Mouse (Mus musculus) stomach, embryonic 16.5 days (tissue): ENCODE results near the gene Elp6. TPM values are rescaled to one million over a fixed set of nuclear protein-coding genes. Genes with fewer than 3 reads are reported as not detected.
A peak's percentile ranks its signal among the peaks of the same experiment; 100 is the strongest.

Source experiments
- ATAC-seq: fragments of 200-750 bp; cut with Nextera tagmentation; 2 replicates; pipeline ENCODE4 v1.8.0; 2017; ENCODE audit warnings: moderate number of reproducible peaks, moderate TSS enrichment; ENCODE audit not compliant: insufficient read depth, low FRiP score
- H3K27ac ChIP-seq: fragments of 300-500 bp; sonication (generic); 2 replicates; pipeline ENCODE4 v1.5.1; 2014; ENCODE audit warnings: low read length
- H3K27me3 ChIP-seq: fragments of 300-500 bp; sonication (generic); 2 replicates; pipeline ENCODE4 v1.6.1; 2014; ENCODE audit warnings: low read length, control low read depth, mixed read lengths; ENCODE audit not compliant: control insufficient read depth, insufficient read depth
- H3K36me3 ChIP-seq: fragments of 300-500 bp; sonication (generic); 2 replicates; pipeline ENCODE4 v1.6.1; 2014; ENCODE audit warnings: low read length; ENCODE audit not compliant: control insufficient read depth, insufficient read depth
- H3K4me1 ChIP-seq: fragments of 300-500 bp; sonication (generic); 2 replicates; pipeline ENCODE4 v1.6.1; 2014; ENCODE audit warnings: low read length, control low read depth, mixed read lengths; ENCODE audit not compliant: control insufficient read depth, insufficient read depth
- H3K4me2 ChIP-seq: fragments of 300-500 bp; sonication (generic); 2 replicates; pipeline ENCODE4 v1.6.1; 2014; ENCODE audit warnings: low read depth, low read length, mixed read lengths
- H3K4me3 ChIP-seq: fragments of 300-500 bp; sonication (generic); replicated peaks from 2 replicates; pipeline ENCODE4 v1.5.1; 2014; ENCODE audit warnings: mild to moderate bottlenecking, low read length
- H3K9ac ChIP-seq: fragments of 300-500 bp; sonication (generic); 2 replicates; pipeline ENCODE4 v1.6.1; 2014; ENCODE audit warnings: low read length
- H3K9me3 ChIP-seq: fragments of 300-500 bp; sonication (generic); replicated peaks from 2 replicates; pipeline ENCODE4 v1.6.1; 2016; ENCODE audit warnings: low read length, control low read depth; ENCODE audit not compliant: control insufficient read depth
- WGBS: fragments of 180-500 bp; shearing (Covaris S2); extraction: QIAGEN DNeasy Blood & Tissue Kit; methylation state at CpG from one replicate; pipeline ENCODE4 v1.1.7; 2014; 5-methylcytosine and 5-hydroxymethylcytosine counted together
- microRNA-seq: library from miRNA; unstranded; fragments of <30 nt; microRNA quantifications from one replicate; pipeline ENCODE4, GENCODE M21; 2016
- polyA plus RNA-seq: library from polyadenylated mRNA; unstranded; fragments of >200 nt; fragmentation: Nextera tagmentation; extraction: Ambion mirVana; gene quantifications from 2 replicates; pipeline ENCODE4 v1.2.1, GENCODE M21; 2015

The Elp6 gene
- polyA plus RNA-seq, 1 experiment from 2014 or later = 18.4 TPM

GRCm38 (mm10) chr9:110362337-110362736, 57.4 kb downstream of the Elp6 start:
- no peaks in the 10 kb centered on the region for H3K27me3 ChIP-seq
- H3K4me1 ChIP-seq = no peaks in the 10 kb centered on the region
- no peaks in the 10 kb centered on the region for H3K9me3 ChIP-seq
- no peak overlapping the region for H3K4me3 ChIP-seq
- no peak overlapping the region for H3K4me2 ChIP-seq
- 75% methylated on average over 10 of the region's 10 CpGs for WGBS
- no peak overlapping the region for H3K27ac ChIP-seq
- no peaks in the 10 kb centered on the region for H3K36me3 ChIP-seq
- H3K9ac ChIP-seq = no peak overlapping the region
- no peak; the same call in 1 of the 2 replicates for ATAC-seq

- WGBS = 80% methylated on average over 5 of the region's 5 CpGs
- no peak overlapping the region for H3K4me3 ChIP-seq
- H3K36me3 ChIP-seq = no peaks in the 10 kb centered on the region
- H3K9me3 ChIP-seq = no peaks in the 10 kb centered on the region
- H3K27ac ChIP-seq = no peak overlapping the region
- ATAC-seq = no peak
- H3K27me3 ChIP-seq = no peaks in the 10 kb centered on the region
- no peak overlapping the region for H3K9ac ChIP-seq
- no peaks in the 10 kb centered on the region for H3K4me1 ChIP-seq
- H3K4me2 ChIP-seq = no peak overlapping the region
These were observed 61.8 kb downstream of the Elp6 start for GRCm38 (mm10) chr9:110366746-110367145.

- no peaks in the 10 kb centered on the region for H3K4me1 ChIP-seq
- no peak for ATAC-seq
- H3K27ac ChIP-seq = no peak overlapping the region
- H3K4me3 ChIP-seq = no peak overlapping the region
- no peak overlapping the region for H3K4me2 ChIP-seq
- H3K36me3 ChIP-seq = no peaks in the 10 kb centered on the region
- WGBS = 90% methylated on average over 3 of the region's 3 CpGs
- no peaks in the 10 kb centered on the region for H3K9me3 ChIP-seq
- no peaks in the 10 kb centered on the region for H3K27me3 ChIP-seq
- no peak overlapping the region for H3K9ac ChIP-seq
These were observed 64.9 kb downstream of the Elp6 start for GRCm38 (mm10) chr9:110369860-110370259.

Small RNA genes within 50 kb of the gene (microRNA-seq; reads per million reads assigned to microRNA genes)
- gene Mir6236 = 88.4 reads per million, percentile 54 among the genes with 10 or more reads in this experiment

Other genes starting within 250 kb of the Elp6 start
- gene Smarcc1, start 187.5 kb upstream of the Elp6 start, polyA plus RNA-seq = 59.2 and 61.8 TPM in 2 replicates
- 102 and 104 TPM in 2 replicates for gene Dhx30, start 187.3 kb upstream of the Elp6 start, polyA plus RNA-seq
- 3.4 and 3.8 TPM in 2 replicates for gene Cspg5, start 61.4 kb upstream of the Elp6 start, polyA plus RNA-seq
- 36.1 and 36.8 TPM in 2 replicates for gene Scap, start 28.1 kb downstream of the Elp6 start, polyA plus RNA-seq
- gene Ptpn23, start 103.0 kb downstream of the Elp6 start, polyA plus RNA-seq = 11.1 and 13.8 TPM in 2 replicates
- gene Ngp, start 114.6 kb downstream of the Elp6 start, polyA plus RNA-seq = 56.0 and 66.0 TPM in 2 replicates
- 10.2 and 12.0 TPM in 2 replicates for gene Klhl18, start 171.5 kb downstream of the Elp6 start, polyA plus RNA-seq
- 0.99 and 2.3 TPM in 2 replicates for gene Kif9, start 171.8 kb downstream of the Elp6 start, polyA plus RNA-seq
- gene Setd2, start 227.4 kb downstream of the Elp6 start, polyA plus RNA-seq = 27.0 and 29.0 TPM in 2 replicates